Mouse (Mus musculus): ENCODE measurements around the gene Ctnnal1. TPM values are rescaled to one million over a fixed set of nuclear protein-coding genes. Genes with fewer than 3 reads are reported as not detected.
A peak's percentile ranks its signal among the peaks of the same experiment; 100 is the strongest.

Ctnnal1 gene
- polyA plus RNA-seq, 1 experiment from 2014 or later = 19.4 TPM

- 86% methylated on average over 3 of the region's 3 CpGs for WGBS
- Histone ChIP-seq H3K4me1 (replicated peaks) (no peaks in the 10 kb centered on the region), H3K27me3 (no peaks in the 10 kb centered on the region), H3K4me2 (no peak overlapping the region), H3K9me3 (no peaks in the 10 kb centered on the region), H3K27ac (no peak overlapping the region), H3K9ac (no peak overlapping the region), H3K4me3 (no peak overlapping the region), H3K36me3 (peaks cover 64% of the 10 kb centered on the region)
- ATAC-seq (ENCODE audit: low FRiP score) = no peak
These were observed 36.1 kb downstream of the Ctnnal1 start for GRCm38 (mm10) chr4:56828932-56829331.

GRCm38 (mm10) chr4:56824231-56824630 lies 40.8 kb downstream of the Ctnnal1 start:
- no peak overlapping the region for H3K27ac ChIP-seq
- H3K9ac ChIP-seq = no peak overlapping the region
- H3K4me2 ChIP-seq = no peak overlapping the region
- H3K4me3 ChIP-seq = no peak overlapping the region
- ATAC-seq (ENCODE audit: low FRiP score) = no peak
- no peaks in the 10 kb centered on the region for H3K27me3 ChIP-seq
- peaks cover 37% of the 10 kb centered on the region for H3K36me3 ChIP-seq
- 90% methylated on average over 9 of the region's 9 CpGs for WGBS
- H3K9me3 ChIP-seq = no peaks in the 10 kb centered on the region
- H3K4me1 ChIP-seq (replicated peaks) = no peaks in the 10 kb centered on the region

- no peak for ATAC-seq (ENCODE audit: low FRiP score)
- Histone ChIP-seq H3K9ac (no peak overlapping the region), H3K4me1 (replicated peaks) (no peaks in the 10 kb centered on the region)
These were observed 44.9 kb downstream of the Ctnnal1 start for GRCm38 (mm10) chr4:56820017-56820550.

GRCm38 (mm10) chr4:56815131-56815530 lies 49.9 kb downstream of the Ctnnal1 start:
- H3K27me3 ChIP-seq = no peaks in the 10 kb centered on the region
- H3K9me3 ChIP-seq = no peaks in the 10 kb centered on the region
- peaks cover 32% of the 10 kb centered on the region for H3K36me3 ChIP-seq
- no peaks in the 10 kb centered on the region for H3K4me1 ChIP-seq (replicated peaks)
- H3K9ac ChIP-seq = no peak overlapping the region
- no peak overlapping the region for H3K4me3 ChIP-seq
- WGBS = 92% methylated on average over 8 of the region's 8 CpGs
- no peak overlapping the region for H3K27ac ChIP-seq
- no peak for ATAC-seq (ENCODE audit: low FRiP score)
- H3K4me2 ChIP-seq = no peak overlapping the region

More at GRCm38 (mm10) chr4:56820017-56820550, 44.9 kb downstream of the Ctnnal1 start:
- peaks cover 27% of the 10 kb centered on the region for H3K36me3 ChIP-seq
- H3K27me3 ChIP-seq = no peaks in the 10 kb centered on the region
- H3K4me2 ChIP-seq = no peak overlapping the region
- no peak overlapping the region for H3K27ac ChIP-seq
- H3K4me3 ChIP-seq = no peak overlapping the region
- H3K9me3 ChIP-seq = no peaks in the 10 kb centered on the region

GRCm38 (mm10) chr4:56812096-56812495 lies 52.9 kb downstream of the Ctnnal1 start:
- ATAC-seq (ENCODE audit: low FRiP score) = no peak
- peak overlapping the region; percentile 43; the same call in 1 of the 2 replicates for H3K9ac ChIP-seq
- whole genome bisulfite sequencing = 84% methylated on average over 4 of the region's 4 CpGs
- H3K4me1 ChIP-seq (replicated peaks) = no peaks in the 10 kb centered on the region
- H3K4me3 ChIP-seq = no peak overlapping the region
- no peaks in the 10 kb centered on the region for H3K27me3 ChIP-seq
- peaks cover 57% of the 10 kb centered on the region for H3K36me3 ChIP-seq
- H3K4me2 ChIP-seq = no peak overlapping the region
- H3K9me3 ChIP-seq = no peaks in the 10 kb centered on the region
- no peak overlapping the region for H3K27ac ChIP-seq

GRCm38 (mm10) chr4:56811642-56812041 lies 53.3 kb downstream of the Ctnnal1 start:
- Histone ChIP-seq H3K27me3 (no peaks in the 10 kb centered on the region), H3K4me3 (no peak overlapping the region), H3K36me3 (peaks cover 60% of the 10 kb centered on the region), H3K4me1 (replicated peaks) (no peaks in the 10 kb centered on the region), H3K27ac (no peak overlapping the region), H3K4me2 (no peak overlapping the region), H3K9ac (no peak overlapping the region), H3K9me3 (no peaks in the 10 kb centered on the region)
- WGBS = 64% methylated on average over 3 of the region's 3 CpGs
- ATAC-seq (ENCODE audit: low FRiP score) = no peak

- 78% methylated on average over 4 of the region's 4 CpGs for WGBS
These were observed 55.9 kb downstream of the Ctnnal1 start for GRCm38 (mm10) chr4:56809050-56809449.

GRCm38 (mm10) chr4:56802669-56803150 lies 62.3 kb downstream of the Ctnnal1 start:
- Histone ChIP-seq H3K4me2 (peak overlapping the region; percentile 81), H3K4me3 (peak overlapping the region; percentile 94), H3K27ac (peak overlapping the region; percentile 94), H3K27me3 (no peaks in the 10 kb centered on the region), H3K9ac (peak overlapping the region; percentile 88), H3K4me1 (replicated peaks) (peaks cover 33% of the 10 kb centered on the region), H3K9me3 (no peaks in the 10 kb centered on the region), H3K36me3 (peaks cover 44% of the 10 kb centered on the region)
- 3% methylated on average over 25 of the region's 25 CpGs for WGBS
- no peak for ATAC-seq (ENCODE audit: low FRiP score)

More at GRCm38 (mm10) chr4:56809050-56809449, 55.9 kb downstream of the Ctnnal1 start:
- Histone ChIP-seq H3K4me2 (no peak overlapping the region), H3K4me3 (no peak overlapping the region), H3K9me3 (no peaks in the 10 kb centered on the region), H3K4me1 (replicated peaks) (peaks cover 2% of the 10 kb centered on the region), H3K27me3 (no peaks in the 10 kb centered on the region), H3K36me3 (peaks cover 61% of the 10 kb centered on the region), H3K27ac (no peak overlapping the region), H3K9ac (no peak overlapping the region)
- no peak for ATAC-seq (ENCODE audit: low FRiP score)

GRCm38 (mm10) chr4:56801907-56802668 lies 62.9 kb downstream of the Ctnnal1 start, which contains the start of the genes Elp1 and Fam206a:
TSS of gene Elp1 (minus strand) at chr4:56802331.
TSS of gene Fam206a (plus strand) at chr4:56802345.
- no peaks in the 10 kb centered on the region for H3K27me3 ChIP-seq
- peaks cover 44% of the 10 kb centered on the region for H3K36me3 ChIP-seq
- peaks cover 33% of the 10 kb centered on the region for H3K4me1 ChIP-seq (replicated peaks)
- peak; percentile 98 for ATAC-seq (ENCODE audit: low FRiP score)
- H3K27ac ChIP-seq = peak within 1 kb of the TSS; percentile 94
- under 1% methylated on average over 72 of the region's 72 CpGs for WGBS
- no peaks in the 10 kb centered on the region for H3K9me3 ChIP-seq
- peak within 1 kb of the TSS; percentile 88 for H3K9ac ChIP-seq
- H3K4me3 ChIP-seq = peak within 1 kb of the TSS; percentile 94
- peak within 1 kb of the TSS; percentile 81 for H3K4me2 ChIP-seq

- ATAC-seq (ENCODE audit: low FRiP score) = no peak
- Histone ChIP-seq H3K27ac (no peak overlapping the region), H3K9ac (no peak overlapping the region), H3K4me1 (replicated peaks) (no peaks in the 10 kb centered on the region), H3K9me3 (no peaks in the 10 kb centered on the region), H3K36me3 (peaks cover 93% of the 10 kb centered on the region), H3K4me2 (no peak overlapping the region), H3K4me3 (no peak overlapping the region), H3K27me3 (no peaks in the 10 kb centered on the region)
- WGBS = 31% methylated on average over 1 of the region's 1 CpGs
These were observed 73.6 kb downstream of the Ctnnal1 start for GRCm38 (mm10) chr4:56791373-56791772.

- ATAC-seq (ENCODE audit: low FRiP score) = no peak
- Histone ChIP-seq H3K9me3 (no peaks in the 10 kb centered on the region), H3K27ac (no peak overlapping the region), H3K4me3 (no peak overlapping the region), H3K4me2 (no peak overlapping the region), H3K9ac (no peak overlapping the region), H3K36me3 (peaks cover 88% of the 10 kb centered on the region), H3K27me3 (no peaks in the 10 kb centered on the region), H3K4me1 (replicated peaks) (no peaks in the 10 kb centered on the region)
- WGBS = 81% methylated on average over 1 of the region's 1 CpGs
These were observed 93.9 kb downstream of the Ctnnal1 start for GRCm38 (mm10) chr4:56771065-56771464.

GRCm38 (mm10) chr4:56768913-56769312 lies 96.1 kb downstream of the Ctnnal1 start:
- 95% methylated on average over 7 of the region's 7 CpGs for WGBS
- no peaks in the 10 kb centered on the region for H3K27me3 ChIP-seq
- H3K4me2 ChIP-seq = no peak overlapping the region

More at GRCm38 (mm10) chr4:56768913-56769312, 96.1 kb downstream of the Ctnnal1 start:
- H3K9me3 ChIP-seq = no peaks in the 10 kb centered on the region
- H3K27ac ChIP-seq = no peak overlapping the region
- no peak overlapping the region for H3K4me3 ChIP-seq
- no peak overlapping the region for H3K9ac ChIP-seq
- ATAC-seq (ENCODE audit: low FRiP score) = no peak
- H3K4me1 ChIP-seq (replicated peaks) = no peaks in the 10 kb centered on the region
- peaks cover 94% of the 10 kb centered on the region for H3K36me3 ChIP-seq

All from hindbrain, embryonic 13.5 days (tissue).